Mouse (Mus musculus): Measurements from ENCODE around the gene Plcl2. TPM values are rescaled to one million over a fixed set of nuclear protein-coding genes. Genes with fewer than 3 reads are reported as not detected.
"Not testable (repeated sequence)": the region's sequence is repeated elsewhere in the genome, so short reads cannot be mapped to it uniquely, and the experiment has no call there.

Plcl2 gene
- polyA plus RNA-seq, 1 experiment from 2014 or later: 2.5 TPM

GRCm38 (mm10) chr17:50587941-50588340, 78.7 kb downstream of the Plcl2 start:
- no peak overlapping the region for H3K4me3 ChIP-seq
- H3K27ac ChIP-seq (replicated peaks): no peak overlapping the region
- H3K27me3 ChIP-seq (replicated peaks): no peaks in the 10 kb centered on the region
- H3K36me3 ChIP-seq: no peaks in the 10 kb centered on the region
- ATAC-seq (ENCODE audit: extremely low read depth, insufficient number of reproducible peaks, low FRiP score, low TSS enrichment): no peak
- H3K4me1 ChIP-seq: peaks cover 22% of the 10 kb centered on the region
- no peaks in the 10 kb centered on the region for H3K9me3 ChIP-seq
- no peak overlapping the region for H3K9ac ChIP-seq
- H3K4me2 ChIP-seq: no peak overlapping the region
- WGBS: 46% methylated on average over 3 of the region's 3 CpGs

GRCm38 (mm10) chr17:50600178-50600577, 91.0 kb downstream of the Plcl2 start:
- H3K9me3 ChIP-seq: no peaks in the 10 kb centered on the region
- no peak overlapping the region for H3K4me3 ChIP-seq
- peaks cover 21% of the 10 kb centered on the region for H3K4me1 ChIP-seq
- WGBS: 43% methylated on average over 6 of the region's 6 CpGs
- no peak overlapping the region; the same call in 1 of the 2 replicates for H3K27ac ChIP-seq (replicated peaks)
- ATAC-seq (ENCODE audit: extremely low read depth, insufficient number of reproducible peaks, low FRiP score, low TSS enrichment): no peak
- no peaks in the 10 kb centered on the region for H3K27me3 ChIP-seq (replicated peaks)
- H3K9ac ChIP-seq: no peak overlapping the region
- no peak overlapping the region for H3K4me2 ChIP-seq
- no peaks in the 10 kb centered on the region for H3K36me3 ChIP-seq

- H3K4me2 ChIP-seq: no peak overlapping the region
- no peak overlapping the region for H3K4me3 ChIP-seq
- no peak overlapping the region; the same call in 1 of the 2 replicates for H3K27ac ChIP-seq (replicated peaks)
- H3K9me3 ChIP-seq: no peaks in the 10 kb centered on the region
- no peak overlapping the region for H3K9ac ChIP-seq
- H3K27me3 ChIP-seq (replicated peaks): no peaks in the 10 kb centered on the region
- no peaks in the 10 kb centered on the region for H3K36me3 ChIP-seq
- ATAC-seq (ENCODE audit: extremely low read depth, insufficient number of reproducible peaks, low FRiP score, low TSS enrichment): no peak
- 50% methylated on average over 1 of the region's 1 CpGs for WGBS
- H3K4me1 ChIP-seq: peaks cover 21% of the 10 kb centered on the region
Observed at GRCm38 (mm10) chr17:50600696-50601095, 91.5 kb downstream of the Plcl2 start.

GRCm38 (mm10) chr17:50606890-50607289, 97.7 kb downstream of the Plcl2 start:
- no peak for ATAC-seq (ENCODE audit: extremely low read depth, insufficient number of reproducible peaks, low FRiP score, low TSS enrichment)
- no peaks in the 10 kb centered on the region for H3K4me1 ChIP-seq
- H3K27ac ChIP-seq (replicated peaks): no peak overlapping the region
- H3K36me3 ChIP-seq: peaks cover 18% of the 10 kb centered on the region
- no peak overlapping the region for H3K4me3 ChIP-seq
- H3K27me3 ChIP-seq (replicated peaks): no peaks in the 10 kb centered on the region
- H3K9ac ChIP-seq: no peak overlapping the region
- no peak overlapping the region for H3K4me2 ChIP-seq
- 83% methylated on average over 2 of the region's 2 CpGs for WGBS
- H3K9me3 ChIP-seq: no peaks in the 10 kb centered on the region

- Histone ChIP-seq H3K4me3 (no peak overlapping the region), H3K4me2 (no peak overlapping the region), H3K27ac (replicated peaks) (no peak overlapping the region), H3K4me1 (no peaks in the 10 kb centered on the region), H3K9me3 (no peaks in the 10 kb centered on the region), H3K9ac (no peak overlapping the region), H3K27me3 (replicated peaks) (no peaks in the 10 kb centered on the region), H3K36me3 (peaks cover 37% of the 10 kb centered on the region)
- 85% methylated on average over 4 of the region's 4 CpGs for WGBS
- ATAC-seq (ENCODE audit: extremely low read depth, insufficient number of reproducible peaks, low FRiP score, low TSS enrichment): no peak
Observed at GRCm38 (mm10) chr17:50609908-50610307, 100.7 kb downstream of the Plcl2 start.

GRCm38 (mm10) chr17:50620794-50621537, 111.8 kb downstream of the Plcl2 start:
- H3K4me2 ChIP-seq: no peak overlapping the region
- no peaks in the 10 kb centered on the region for H3K36me3 ChIP-seq
- H3K27me3 ChIP-seq (replicated peaks): no peaks in the 10 kb centered on the region
- H3K4me1 ChIP-seq: peaks cover 4% of the 10 kb centered on the region; the same call in 1 of the 2 replicates
- H3K9ac ChIP-seq: no peak overlapping the region
- WGBS: 68% methylated on average over 7 of the region's 7 CpGs
- no peaks in the 10 kb centered on the region for H3K9me3 ChIP-seq
- H3K27ac ChIP-seq (replicated peaks): no peak overlapping the region
- no peak overlapping the region for H3K4me3 ChIP-seq
- no peak for ATAC-seq (ENCODE audit: extremely low read depth, insufficient number of reproducible peaks, low FRiP score, low TSS enrichment)

GRCm38 (mm10) chr17:50621996-50622395, 112.8 kb downstream of the Plcl2 start:
- Histone ChIP-seq H3K4me1 (peaks cover 6% of the 10 kb centered on the region; the same call in 1 of the 2 replicates), H3K4me3 (no peak overlapping the region), H3K27me3 (replicated peaks) (no peaks in the 10 kb centered on the region), H3K4me2 (no peak overlapping the region), H3K9me3 (no peaks in the 10 kb centered on the region), H3K9ac (no peak overlapping the region), H3K27ac (replicated peaks) (no peak overlapping the region), H3K36me3 (no peaks in the 10 kb centered on the region)
- no peak for ATAC-seq (ENCODE audit: extremely low read depth, insufficient number of reproducible peaks, low FRiP score, low TSS enrichment)
- WGBS: 63% methylated on average over 3 of the region's 3 CpGs

GRCm38 (mm10) chr17:50625584-50625983, 116.4 kb downstream of the Plcl2 start:
- WGBS: 84% methylated on average over 4 of the region's 4 CpGs
- no peaks in the 10 kb centered on the region for H3K36me3 ChIP-seq
- no peaks in the 10 kb centered on the region for H3K27me3 ChIP-seq (replicated peaks)
- H3K27ac ChIP-seq (replicated peaks): no peak overlapping the region
- no peak overlapping the region for H3K4me3 ChIP-seq
- no peaks in the 10 kb centered on the region for H3K9me3 ChIP-seq
- peaks cover 6% of the 10 kb centered on the region; the same call in 1 of the 2 replicates for H3K4me1 ChIP-seq
- H3K4me2 ChIP-seq: no peak overlapping the region
- ATAC-seq (ENCODE audit: extremely low read depth, insufficient number of reproducible peaks, low FRiP score, low TSS enrichment): no peak
- no peak overlapping the region for H3K9ac ChIP-seq

- H3K9me3 ChIP-seq: no peaks in the 10 kb centered on the region
- WGBS: 94% methylated on average over 3 of the region's 3 CpGs
- no peak; the same call in 1 of the 2 replicates for ATAC-seq (ENCODE audit: extremely low read depth, insufficient number of reproducible peaks, low FRiP score, low TSS enrichment)
Observed at GRCm38 (mm10) chr17:50627658-50628057, 118.5 kb downstream of the Plcl2 start.

GRCm38 (mm10) chr17:50628716-50629115, 119.5 kb downstream of the Plcl2 start:
- ATAC-seq (ENCODE audit: extremely low read depth, insufficient number of reproducible peaks, low FRiP score, low TSS enrichment): no peak
- Histone ChIP-seq H3K4me1 (peaks cover 6% of the 10 kb centered on the region; the same call in 1 of the 2 replicates), H3K27me3 (replicated peaks) (no peaks in the 10 kb centered on the region), H3K9me3 (no peaks in the 10 kb centered on the region), H3K27ac (replicated peaks) (no peak overlapping the region), H3K4me2 (no peak overlapping the region), H3K4me3 (no peak overlapping the region), H3K36me3 (no peaks in the 10 kb centered on the region), H3K9ac (no peak overlapping the region)

More at GRCm38 (mm10) chr17:50627658-50628057, 118.5 kb downstream of the Plcl2 start:
- Histone ChIP-seq H3K36me3 (no peaks in the 10 kb centered on the region), H3K27ac (replicated peaks) (no peak overlapping the region), H3K4me2 (no peak overlapping the region), H3K4me1 (peaks cover 6% of the 10 kb centered on the region; the same call in 1 of the 2 replicates), H3K27me3 (replicated peaks) (no peaks in the 10 kb centered on the region), H3K9ac (no peak overlapping the region), H3K4me3 (no peak overlapping the region)

GRCm38 (mm10) chr17:50630992-50631391, 121.8 kb downstream of the Plcl2 start:
- H3K9me3 ChIP-seq; ATAC-seq (ENCODE audit: extremely low read depth, insufficient number of reproducible peaks, low FRiP score, low TSS enrichment); H3K4me3 ChIP-seq; H3K9ac ChIP-seq; H3K27ac ChIP-seq (replicated peaks); H3K36me3 ChIP-seq; H3K4me2 ChIP-seq; H3K27me3 ChIP-seq (replicated peaks): not testable (repeated sequence)
- peaks cover 25% of the 10 kb centered on the region for H3K4me1 ChIP-seq
